Mouse (Mus musculus) mouse embryonic stem cell (cell line): ENCODE measurements around the gene Lrr1.

Source experiments
- in situ Hi-C, 2 experiments: fragments of 300-500 bp; cut with MboI; formaldehyde crosslinking; loops; 1 replicate in 1 of 2; 3 replicates in 1 of 2; pipeline ENCODE4 v1.14.3; 2019 to 2020; ENCODE audit warnings: low sequenced_read_pairs in 2 of 2, low pct_unique_long_range_greater_than_20kb in 1 of 2, mixed read lengths in 1 of 2; ENCODE audit not compliant: unreplicated experiment in 1 of 2

Lrr1 gene

DNA sequence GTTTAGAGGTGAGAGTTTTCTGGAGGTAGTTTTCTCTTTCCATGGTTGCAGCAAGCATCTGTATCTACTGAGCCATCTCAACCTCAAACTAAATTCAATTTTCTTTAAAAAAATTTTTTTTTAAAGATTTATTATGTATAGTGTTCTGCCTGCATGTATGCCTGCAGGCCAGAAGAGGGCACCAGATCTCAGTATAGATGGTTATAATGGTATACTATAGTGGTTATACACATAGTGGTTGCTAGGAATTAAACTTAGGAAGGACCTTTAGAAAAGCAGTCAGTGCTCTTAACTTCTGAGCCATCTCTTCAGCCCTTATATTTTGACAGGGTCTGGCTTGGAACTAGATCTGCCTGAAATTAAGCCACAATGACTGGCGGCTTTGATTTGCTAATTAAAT, 21.9 kb downstream of the Lrr1 start:
- in situ Hi-C loops: no loop called here

DNA sequence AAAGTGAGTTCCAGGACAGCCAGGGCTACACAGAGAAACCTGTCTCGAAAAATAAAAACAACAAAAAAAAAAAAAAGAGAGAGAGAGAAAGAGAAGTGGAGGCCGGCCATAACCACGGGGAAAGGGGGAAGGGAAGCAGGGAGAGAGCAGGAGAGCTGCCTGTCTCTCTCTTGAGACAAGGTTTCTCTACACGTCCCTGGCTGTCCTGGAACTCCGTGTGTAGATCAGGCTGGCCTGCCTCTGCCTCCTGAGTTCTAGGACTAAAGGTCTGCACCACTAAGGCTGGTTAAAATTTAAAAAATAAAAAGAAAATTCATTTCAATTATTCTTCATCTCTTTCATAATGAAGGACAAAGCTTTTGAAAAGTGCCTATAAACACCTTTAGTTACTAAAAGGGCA, 22.8 kb downstream of the Lrr1 start:
- in situ Hi-C loops: no loop called here

DNA sequence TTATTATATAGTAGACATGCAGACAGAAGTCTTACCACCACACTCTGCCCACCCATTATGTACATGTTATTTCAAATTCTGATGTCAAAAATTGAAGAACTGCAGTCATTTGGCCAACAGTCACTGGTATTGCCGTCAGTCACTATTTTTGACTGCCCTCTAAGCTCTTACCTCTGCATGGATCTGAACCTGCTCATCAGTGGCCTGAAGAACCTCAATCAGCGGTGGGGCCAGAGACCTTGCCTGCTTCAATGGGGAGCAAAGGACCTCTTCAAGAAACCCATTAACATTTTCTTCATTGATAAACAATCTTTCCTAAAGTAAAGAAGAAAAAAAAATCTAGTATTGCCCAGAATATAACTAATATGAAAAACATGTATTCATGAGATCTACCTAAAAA, 24.0 kb downstream of the Lrr1 start:
- in situ Hi-C loops: no loop called here

DNA sequence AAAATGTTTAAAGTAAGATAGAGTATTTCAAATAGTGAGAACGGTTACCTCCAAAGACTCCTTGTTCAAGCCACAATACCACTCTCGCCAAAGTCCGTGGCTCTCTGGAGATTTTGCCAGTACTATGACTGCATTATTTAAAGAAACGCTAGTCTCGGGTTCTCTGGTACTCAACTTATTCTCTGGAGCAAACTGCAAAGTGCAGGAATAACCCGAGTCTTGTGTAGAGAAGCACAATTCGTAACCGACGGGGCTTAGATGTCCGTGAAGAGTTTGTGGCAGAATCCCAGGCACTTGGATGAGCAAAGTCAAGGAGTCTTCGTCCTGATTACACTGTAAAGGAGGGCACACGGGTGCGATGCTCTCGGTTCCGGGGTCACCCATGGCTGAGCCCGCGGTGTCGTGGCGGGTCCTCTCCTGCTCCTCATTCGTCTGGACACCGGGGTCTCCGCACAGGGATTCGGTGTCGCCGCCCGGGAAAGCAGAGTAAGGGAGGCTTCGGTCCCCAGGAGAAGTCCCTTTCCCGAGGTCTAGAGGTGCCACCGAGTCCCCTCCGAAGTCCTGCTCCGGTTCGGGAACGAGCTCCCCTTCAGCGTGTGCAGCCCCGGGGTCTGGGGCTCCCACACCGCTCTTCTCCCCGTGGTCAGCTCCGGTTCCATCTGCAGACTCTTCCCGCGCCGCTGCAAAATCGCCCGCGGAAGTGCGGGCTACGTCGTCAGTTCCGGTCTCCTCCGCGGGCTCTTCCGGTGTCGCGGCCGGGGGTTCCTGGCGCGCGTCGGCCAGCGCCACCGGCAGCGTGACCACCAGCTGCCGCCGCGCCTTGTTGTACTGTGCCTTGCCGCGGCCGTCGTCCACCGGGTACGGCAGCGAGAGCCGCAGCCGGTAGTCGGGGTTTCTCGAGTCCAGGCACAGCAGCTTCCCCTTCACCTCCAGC, 28.1 kb downstream of the Lrr1 start, which contains the start of gene Gm49383:
TSS of gene Gm49383 (minus strand) at position 661 of the 934 bp plus-strand sequence.
- in situ Hi-C loops: no loop called here

DNA sequence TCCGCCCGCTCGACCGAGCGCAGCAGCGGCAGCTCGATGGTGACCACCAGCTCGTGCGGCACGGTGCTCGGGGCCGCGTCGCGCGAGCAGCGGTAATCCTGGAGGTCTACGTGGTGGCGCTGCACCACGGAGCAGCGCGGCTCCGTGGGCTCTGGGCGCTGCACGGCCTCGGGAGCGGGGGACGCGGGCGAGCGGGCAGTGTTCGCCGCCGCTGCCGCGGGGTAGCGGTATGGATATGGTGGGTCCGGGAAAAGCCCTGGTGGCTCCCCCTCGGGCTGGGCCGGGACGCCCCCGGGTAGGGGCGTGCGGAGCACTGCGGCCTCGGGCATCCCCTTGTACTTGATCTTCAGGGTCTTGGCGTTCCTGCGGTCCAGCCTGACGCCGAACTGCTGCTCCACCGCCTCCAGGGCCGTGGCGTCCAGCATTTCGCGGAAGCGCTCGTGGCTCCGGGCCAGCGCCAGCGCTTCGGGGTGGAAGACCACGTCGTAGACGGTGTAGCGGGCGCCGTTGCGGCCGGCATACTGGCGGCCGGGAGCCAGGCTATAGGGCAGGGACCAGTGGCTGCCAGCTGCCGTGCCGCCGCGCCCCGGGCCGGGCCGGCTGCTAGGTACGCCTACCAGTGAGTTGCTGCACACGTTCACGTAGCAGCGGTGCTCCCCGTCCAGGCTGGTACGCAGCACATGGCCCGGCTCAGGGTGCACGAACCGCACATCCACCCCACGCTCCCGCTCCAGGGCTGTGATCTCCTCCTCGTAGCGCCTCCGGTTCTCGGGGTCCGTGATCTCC, 29.0 kb downstream of the Lrr1 start:
- in situ Hi-C loops: no loop called here

DNA sequence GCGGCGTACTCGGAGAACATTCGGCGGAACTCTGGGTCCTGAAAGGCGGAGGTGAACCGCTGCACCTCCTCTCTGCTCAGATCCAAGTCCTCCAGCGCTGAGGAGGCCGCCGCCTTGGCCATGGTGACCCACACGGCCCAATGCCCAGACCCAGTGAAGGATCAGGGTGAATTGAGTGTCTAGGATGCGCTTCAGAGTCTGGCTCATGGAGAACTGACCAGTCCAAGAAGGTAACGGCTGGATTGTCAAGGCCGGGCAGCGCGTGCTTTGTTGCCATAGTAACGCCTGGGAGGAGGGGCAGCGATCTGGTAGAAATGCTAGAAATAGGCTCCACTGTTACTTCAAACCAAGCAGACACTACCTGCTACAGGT, 29.5 kb downstream of the Lrr1 start, which contains the start of gene Dnaaf2:
TSS of gene Dnaaf2 (minus strand) at position 266 of the 372 bp plus-strand sequence.
- in situ Hi-C loops: no loop called here

DNA sequence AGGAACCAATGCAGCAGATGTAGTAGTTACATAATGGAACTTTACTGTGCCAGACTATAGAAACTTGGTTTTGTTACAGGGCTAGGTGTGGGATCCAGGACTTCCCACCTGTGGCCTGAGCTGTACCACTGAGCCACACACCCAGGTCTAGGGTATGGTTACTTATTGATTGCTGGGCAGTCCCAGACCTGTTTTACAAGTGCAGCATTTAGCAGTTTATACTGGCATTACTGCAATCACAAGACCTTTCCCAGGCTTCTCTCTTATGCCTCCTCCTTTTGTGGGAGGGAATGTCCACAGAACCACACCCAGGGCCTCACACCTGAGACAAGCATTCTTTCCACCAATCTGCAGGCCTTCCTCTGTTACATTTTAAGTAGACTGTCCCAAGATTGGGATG, 30.4 kb downstream of the Lrr1 start:
- in situ Hi-C loops: no loop called here

DNA sequence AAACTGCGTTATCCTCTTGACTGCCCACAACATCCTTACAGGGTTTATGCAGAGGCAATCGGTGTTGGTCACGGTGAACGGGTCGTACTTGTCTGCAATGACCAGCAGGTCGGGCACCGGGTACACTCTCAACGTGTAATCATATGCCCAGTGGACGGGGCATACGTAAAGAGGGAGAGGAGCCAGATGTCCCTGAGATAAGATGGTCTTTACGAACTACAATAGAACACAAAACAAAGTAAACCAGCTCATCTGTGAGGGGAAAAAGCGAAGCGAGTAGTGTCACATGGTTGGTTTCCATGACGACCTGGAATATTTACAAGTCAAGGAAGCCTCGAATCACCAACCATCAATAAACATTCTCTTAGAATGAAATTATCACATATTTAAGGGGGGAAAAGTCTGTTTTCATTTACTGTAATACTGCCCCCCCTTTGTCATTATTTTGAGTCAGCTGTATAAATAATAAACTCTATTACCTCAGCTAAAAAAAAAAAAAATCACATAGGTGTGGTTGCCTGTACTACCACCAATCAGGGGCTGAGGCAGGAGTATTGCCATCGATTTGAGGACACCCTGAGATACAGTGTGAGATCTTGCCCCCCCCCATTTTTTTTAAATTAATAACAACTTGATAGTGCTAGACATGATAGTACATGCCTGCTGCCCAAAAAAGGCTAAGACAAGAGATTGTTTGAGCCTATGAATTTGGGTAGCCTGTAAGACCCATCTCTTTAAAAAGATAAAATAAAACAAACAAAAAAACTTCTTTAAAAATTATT, 35.6 kb downstream of the Lrr1 start, which contains the start of gene Gm49384:
TSS of gene Gm49384 (minus strand) at position 216 of the 782 bp plus-strand sequence.
- in situ Hi-C loops: no loop called here

DNA sequence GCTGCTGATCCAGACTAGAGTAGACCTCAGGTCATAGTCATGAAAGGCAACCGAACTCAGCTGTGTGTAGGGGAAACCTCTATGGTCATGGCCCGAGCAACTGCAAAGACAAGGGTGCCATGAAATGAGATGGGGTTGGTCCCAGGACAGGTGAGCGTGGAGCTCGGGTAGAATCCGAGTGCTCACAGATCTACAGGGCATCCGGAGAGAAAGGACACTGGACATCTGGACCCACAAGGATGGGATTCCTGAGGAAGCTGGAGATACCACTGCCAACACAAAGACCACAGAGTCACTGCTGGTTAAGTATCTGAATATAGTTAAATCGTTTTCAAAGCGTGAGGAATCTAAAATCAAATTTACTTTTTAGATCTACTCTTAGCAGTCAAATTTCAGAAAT, 38.8 kb downstream of the Lrr1 start:
- in situ Hi-C loops: no loop called here

DNA sequence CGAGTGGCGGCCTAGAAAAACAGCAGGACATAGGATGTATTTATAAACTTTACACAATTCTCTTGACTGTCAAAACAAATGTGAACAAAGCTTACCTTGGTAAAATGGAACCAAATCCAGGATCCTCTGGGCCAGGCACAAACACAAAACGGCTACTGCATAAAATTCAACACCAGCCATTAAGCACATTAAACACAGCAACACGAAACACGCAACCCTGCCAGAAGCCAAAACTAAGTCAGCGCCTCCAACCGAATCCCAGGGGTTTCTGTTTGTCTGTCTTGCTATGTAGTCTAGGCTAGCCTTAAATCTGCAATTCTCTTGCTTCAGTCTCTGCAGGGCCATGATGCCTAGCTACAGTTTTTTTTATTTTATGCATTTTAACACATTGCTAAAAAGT, 39.3 kb downstream of the Lrr1 start:
- in situ Hi-C loops: no loop called here

DNA sequence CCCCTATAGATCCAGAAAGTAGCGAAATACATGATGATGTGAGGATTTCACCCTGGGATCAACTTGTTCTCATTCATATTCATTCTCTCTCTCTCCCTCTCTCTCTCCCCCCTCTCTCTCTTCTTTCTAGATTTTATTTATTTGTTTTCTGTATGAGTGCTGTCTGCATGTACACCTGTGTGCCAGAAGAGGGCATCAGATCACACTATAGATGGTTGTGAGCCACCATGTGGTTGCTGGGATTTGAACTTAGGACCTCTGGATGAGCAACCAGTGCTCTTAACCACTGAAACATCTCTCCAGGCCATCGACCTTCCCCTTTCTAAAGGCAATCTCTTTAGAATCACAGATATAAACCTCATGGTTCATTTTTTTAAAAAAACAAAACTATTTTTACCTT, 39.9 kb downstream of the Lrr1 start:
- in situ Hi-C loops: no loop called here

DNA sequence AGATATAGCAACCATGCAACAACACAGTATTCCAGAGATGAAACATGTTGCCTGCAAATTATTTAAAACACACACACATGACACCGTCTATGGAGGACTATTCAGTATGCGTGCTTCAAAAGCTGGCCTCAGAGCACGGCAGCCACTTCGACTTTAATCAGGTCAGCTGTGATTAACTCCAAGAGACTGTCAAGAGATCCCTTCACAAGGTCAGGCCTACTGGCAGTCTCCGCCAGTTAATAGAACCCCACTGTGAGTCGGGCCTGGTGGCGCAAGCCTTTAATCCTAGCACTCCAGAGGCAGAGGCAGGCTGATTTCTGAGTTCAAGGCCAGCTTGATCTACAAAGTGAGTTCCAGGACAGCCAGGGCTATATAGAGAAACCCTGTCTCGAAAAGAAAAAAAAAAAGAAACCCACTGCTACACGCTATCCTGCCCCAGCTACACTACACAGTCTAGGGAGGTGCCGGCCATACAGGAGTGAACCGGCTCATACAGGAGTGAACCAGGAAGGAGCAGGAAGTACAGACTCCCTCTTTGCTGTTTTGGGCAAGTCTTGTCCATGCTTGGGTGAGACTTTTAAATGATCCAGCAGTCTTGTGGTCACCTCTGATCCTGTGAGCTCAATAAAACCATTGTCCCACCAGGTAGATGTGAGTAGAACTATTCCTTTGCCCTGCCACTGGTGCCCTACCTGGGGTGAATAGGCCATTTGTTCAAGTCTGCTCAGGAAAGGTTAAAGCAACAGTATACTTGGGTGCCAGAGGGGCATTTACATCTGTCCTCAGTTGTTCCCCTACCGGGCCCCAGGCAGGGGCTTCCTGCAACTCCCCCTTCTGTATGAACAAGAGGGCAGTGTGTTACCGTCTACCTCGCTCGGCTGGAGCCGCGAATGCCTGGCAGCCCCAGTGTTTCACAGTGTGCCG, 41.7 kb downstream of the Lrr1 start:
- in situ Hi-C loops: loop anchor here in 1 of 2 experiments (10.0 kb wide), 2 partner anchors 104 to 144 kb away; partner anchors contain the start of gene Nemf

DNA sequence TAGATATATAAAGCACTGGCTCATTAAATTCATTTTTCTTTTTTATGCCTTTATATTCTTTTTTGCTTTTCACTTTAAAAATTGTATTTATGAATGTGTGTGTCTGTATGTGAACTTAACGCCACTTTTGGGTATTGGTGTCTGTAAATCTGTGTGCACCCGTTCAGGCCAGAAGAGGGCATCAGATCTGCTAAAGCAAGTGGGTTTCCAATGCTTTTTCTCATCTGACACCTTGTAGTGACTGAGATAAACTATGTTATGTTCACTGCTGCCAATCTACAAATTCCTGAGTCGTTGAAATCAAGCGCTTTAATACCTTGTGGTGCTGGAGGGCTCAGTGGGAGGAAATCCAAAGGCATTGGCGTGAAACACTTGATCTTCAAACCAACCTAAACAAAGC, 42.4 kb downstream of the Lrr1 start:
- in situ Hi-C loops: loop anchor here in 1 of 2 experiments (10.0 kb wide), 2 partner anchors 104 to 144 kb away; partner anchors contain the start of gene Nemf

DNA sequence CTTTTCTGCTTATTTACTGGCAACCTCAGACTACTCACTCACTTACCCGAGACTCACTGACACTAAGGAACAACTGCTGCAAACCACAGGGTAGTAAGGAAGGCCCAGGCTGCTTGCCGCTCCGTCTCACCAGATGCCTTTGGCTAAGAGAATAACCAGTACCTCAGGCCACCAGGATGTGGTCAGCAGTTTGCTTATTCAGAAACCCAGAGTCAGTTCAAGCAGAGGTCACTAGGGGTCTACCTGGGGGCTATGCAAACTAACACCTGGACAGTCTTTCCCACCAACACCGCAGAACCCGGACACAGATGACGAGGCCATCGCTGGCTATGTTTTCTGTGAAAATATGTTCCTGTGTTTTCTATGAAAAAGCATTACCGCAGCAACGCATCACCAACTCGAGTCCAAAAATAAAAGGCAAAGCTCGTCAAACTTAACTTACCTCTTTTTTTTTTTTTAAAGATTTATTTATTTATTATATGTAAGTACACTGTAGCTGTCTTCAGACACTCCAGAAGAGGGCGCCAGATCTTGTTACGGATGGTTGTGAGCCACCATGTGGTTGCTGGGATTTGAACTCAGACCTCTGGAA, 44.7 kb downstream of the Lrr1 start:
- in situ Hi-C loops: loop anchor here in 1 of 2 experiments (10.0 kb wide), 2 partner anchors 102 to 142 kb away; partner anchors contain the start of gene Nemf

DNA sequence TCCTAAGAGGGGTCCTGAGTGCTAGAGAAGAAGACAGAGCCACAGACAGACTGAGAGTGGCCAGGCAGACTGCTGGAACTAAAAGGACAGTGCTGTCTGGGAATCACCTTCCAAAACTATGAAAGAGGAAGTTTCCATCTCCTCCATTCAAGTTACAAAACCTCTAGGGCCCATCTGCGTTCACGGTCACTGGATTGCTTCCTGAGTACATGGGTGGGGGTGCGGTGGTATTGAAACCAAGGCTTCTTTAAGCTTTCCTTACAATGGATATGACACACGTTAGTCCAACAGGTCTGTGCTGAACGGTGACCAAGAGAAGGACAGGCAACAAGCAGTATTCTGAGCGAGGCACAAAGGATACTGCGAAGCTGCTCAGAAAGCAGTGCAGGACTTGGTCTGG, 45.8 kb downstream of the Lrr1 start:
- in situ Hi-C loops: loop anchor here in 1 of 2 experiments (10.0 kb wide), 2 partner anchors 100 to 140 kb away; partner anchors contain the start of gene Nemf

DNA sequence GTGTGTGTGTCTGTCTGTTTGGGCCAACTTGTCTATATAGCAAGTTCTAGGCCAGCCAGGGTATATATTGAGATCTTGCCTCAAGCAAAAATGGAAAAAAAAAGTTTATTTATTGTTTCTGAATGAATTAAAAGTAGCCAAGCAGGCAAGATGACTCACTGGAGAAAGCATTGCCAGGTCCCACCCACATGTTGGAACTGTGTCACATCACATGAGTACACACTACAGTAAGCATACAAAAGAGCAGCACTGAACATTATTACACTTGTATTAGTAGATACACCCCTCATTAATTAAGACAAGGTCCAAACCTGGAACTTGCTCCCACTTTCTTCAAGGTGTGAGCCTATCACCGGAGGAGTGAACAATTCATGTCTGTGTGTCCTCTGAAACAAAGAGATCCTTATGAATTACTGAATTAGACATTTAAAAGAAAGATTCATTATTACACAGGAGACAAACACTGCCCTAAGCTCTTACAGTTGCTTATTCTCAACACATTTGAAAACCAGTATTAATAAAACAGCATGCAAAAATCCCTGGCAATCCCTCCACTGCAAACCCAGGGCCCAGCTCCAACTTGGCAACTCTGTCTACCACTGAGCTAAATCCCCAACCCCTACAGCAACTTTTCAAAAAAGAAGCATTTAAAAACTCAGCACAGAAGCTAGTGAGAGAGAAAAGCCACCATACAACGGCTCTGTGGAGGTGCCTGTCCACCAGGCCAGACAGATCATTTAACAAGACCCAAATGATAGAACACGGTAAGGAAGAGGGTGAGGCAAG, 46.6 kb downstream of the Lrr1 start:
- in situ Hi-C loops: loop anchor here in 1 of 2 experiments (10.0 kb wide), 2 partner anchors 100 to 140 kb away; partner anchors contain the start of gene Nemf
